Mouse (Mus musculus): ENCODE measurements around the gene Rorc. TPM values are rescaled to one million over a fixed set of nuclear protein-coding genes. Genes with fewer than 3 reads are reported as not detected.

Gene Rorc
- polyA plus RNA-seq, 1 experiment from 2014 or later, result 6.1 TPM

GRCm38 (mm10) chr3:94360812-94361211 is 11.8 kb upstream of the Rorc start:
- Histone ChIP-seq H3K27me3 (ENCODE audit: control insufficient read depth, insufficient read depth, low read length) (peaks cover 24% of the 10 kb centered on the region), H3K4me1 (ENCODE audit: control insufficient read depth, insufficient read depth, low read length) (no peaks in the 10 kb centered on the region), H3K36me3 (ENCODE audit: control insufficient read depth, insufficient read depth, low read length) (no peaks in the 10 kb centered on the region), H3K27ac (ENCODE audit: low read depth, low read length) (no peak overlapping the region), H3K9ac (ENCODE audit: low read depth, low read length) (no peak overlapping the region), H3K4me3 (ENCODE audit: low read length) (no peak overlapping the region), H3K4me2 (replicated peaks; ENCODE audit: low read depth, low read length) (no peak overlapping the region), H3K9me3 (ENCODE audit: control insufficient read depth, low read length) (no peaks in the 10 kb centered on the region)
- ATAC-seq (ENCODE audit: low FRiP score, low TSS enrichment), result no peak
- 0% methylated on average over 1 of the region's 1 CpGs for WGBS

- Histone ChIP-seq H3K4me3 (ENCODE audit: low read length) (peak within 1 kb of the TSS; percentile 57), H3K4me2 (replicated peaks; ENCODE audit: low read depth, low read length) (peak within 1 kb of the TSS; percentile 94), H3K27me3 (ENCODE audit: control insufficient read depth, insufficient read depth, low read length) (peaks cover 24% of the 10 kb centered on the region), H3K9me3 (ENCODE audit: control insufficient read depth, low read length) (no peaks in the 10 kb centered on the region), H3K9ac (ENCODE audit: low read depth, low read length) (peak within 1 kb of the TSS; percentile 74), H3K36me3 (ENCODE audit: control insufficient read depth, insufficient read depth, low read length) (no peaks in the 10 kb centered on the region), H3K4me1 (ENCODE audit: control insufficient read depth, insufficient read depth, low read length) (no peaks in the 10 kb centered on the region), H3K27ac (ENCODE audit: low read depth, low read length) (no peak within 1 kb of the TSS)
- ATAC-seq (ENCODE audit: low FRiP score, low TSS enrichment), result no peak
- WGBS, result 66% methylated on average over 7 of the region's 7 CpGs
Measured at GRCm38 (mm10) chr3:94362138-94362537, 10.5 kb upstream of the Rorc start, which contains the start of gene C2cd4d. Gene C2cd4d (plus strand): TSS chr3:94362438.

GRCm38 (mm10) chr3:94363291-94364153 is 9.1 kb upstream of the Rorc start:
- WGBS, result 6% methylated on average over 94 of the region's 97 CpGs
- Histone ChIP-seq H3K4me2 (replicated peaks; ENCODE audit: low read depth, low read length) (peak overlapping the region; percentile 94), H3K9ac (ENCODE audit: low read depth, low read length) (peak overlapping the region; percentile 74), H3K27ac (ENCODE audit: low read depth, low read length) (no peak overlapping the region), H3K27me3 (ENCODE audit: control insufficient read depth, insufficient read depth, low read length) (peaks cover 24% of the 10 kb centered on the region), H3K36me3 (ENCODE audit: control insufficient read depth, insufficient read depth, low read length) (no peaks in the 10 kb centered on the region), H3K4me3 (ENCODE audit: low read length) (peak overlapping the region; percentile 57), H3K9me3 (ENCODE audit: control insufficient read depth, low read length) (no peaks in the 10 kb centered on the region), H3K4me1 (ENCODE audit: control insufficient read depth, insufficient read depth, low read length) (no peaks in the 10 kb centered on the region)
- peak; percentile 70 for ATAC-seq (ENCODE audit: low FRiP score, low TSS enrichment)

DNA sequence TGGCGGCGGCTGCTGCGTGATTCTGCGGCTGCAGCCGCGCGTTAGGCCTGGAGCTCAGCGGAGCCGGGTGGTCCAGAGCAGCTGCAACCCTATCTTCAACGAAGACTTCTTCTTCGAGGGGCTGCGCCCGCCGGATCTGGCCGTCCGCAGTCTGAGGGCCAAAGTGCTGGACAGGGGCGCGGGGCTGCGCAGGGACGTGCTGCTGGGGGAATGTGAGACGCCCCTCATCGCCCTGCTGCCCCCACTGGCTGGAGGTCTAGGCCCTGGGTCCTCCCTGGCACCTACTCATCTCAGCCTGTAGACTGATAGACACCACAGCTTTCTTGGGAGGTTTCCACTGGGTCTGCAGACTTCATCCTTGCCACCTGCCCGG is 8.5 kb upstream of the Rorc start:
- Histone ChIP-seq H3K4me2 (replicated peaks; ENCODE audit: low read depth, low read length) (peak overlapping the region; percentile 94), H3K4me3 (ENCODE audit: low read length) (peak overlapping the region; percentile 57), H3K27ac (ENCODE audit: low read depth, low read length) (no peak overlapping the region), H3K36me3 (ENCODE audit: control insufficient read depth, insufficient read depth, low read length) (no peaks in the 10 kb centered on the region), H3K9me3 (ENCODE audit: control insufficient read depth, low read length) (no peaks in the 10 kb centered on the region), H3K27me3 (ENCODE audit: control insufficient read depth, insufficient read depth, low read length) (peaks cover 24% of the 10 kb centered on the region), H3K9ac (ENCODE audit: low read depth, low read length) (peak overlapping the region; percentile 74), H3K4me1 (ENCODE audit: control insufficient read depth, insufficient read depth, low read length) (no peaks in the 10 kb centered on the region)
- WGBS, result 5% methylated on average over 18 of the region's 23 CpGs
- ATAC-seq (ENCODE audit: low FRiP score, low TSS enrichment), result peak; percentile 47

DNA sequence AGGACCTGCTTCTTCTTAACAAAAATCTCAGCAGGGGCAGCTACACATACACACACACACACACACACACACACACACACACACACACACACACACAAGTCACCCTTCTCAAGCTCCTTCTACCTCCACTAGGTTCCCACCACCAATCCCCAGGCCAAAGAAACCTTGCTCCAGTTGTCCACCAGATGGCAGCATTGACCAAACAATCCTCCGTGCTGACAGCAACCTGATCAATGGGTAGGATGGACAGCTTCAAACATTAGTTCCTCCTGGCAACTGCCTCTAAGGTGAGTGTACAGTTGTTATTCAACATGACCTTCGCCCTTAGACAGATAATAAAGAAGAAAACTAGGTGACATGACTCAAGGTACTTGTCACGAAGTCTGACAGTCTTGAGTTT is 5.8 kb upstream of the Rorc start:
- Histone ChIP-seq H3K27ac (ENCODE audit: low read depth, low read length) (no peak overlapping the region), H3K4me2 (replicated peaks; ENCODE audit: low read depth, low read length) (no peak overlapping the region), H3K9ac (ENCODE audit: low read depth, low read length) (no peak overlapping the region), H3K36me3 (ENCODE audit: control insufficient read depth, insufficient read depth, low read length) (no peaks in the 10 kb centered on the region), H3K9me3 (ENCODE audit: control insufficient read depth, low read length) (no peaks in the 10 kb centered on the region), H3K27me3 (ENCODE audit: control insufficient read depth, insufficient read depth, low read length) (peaks cover 24% of the 10 kb centered on the region), H3K4me1 (ENCODE audit: control insufficient read depth, insufficient read depth, low read length) (no peaks in the 10 kb centered on the region; the same call in 1 of the 2 replicates), H3K4me3 (ENCODE audit: low read length) (no peak overlapping the region)
- WGBS, result 9% methylated on average over 3 of the region's 3 CpGs
- ATAC-seq (ENCODE audit: low FRiP score, low TSS enrichment), result no peak

- WGBS, result 77% methylated on average over 6 of the region's 6 CpGs
- Histone ChIP-seq H3K27ac (ENCODE audit: low read depth, low read length) (no peak overlapping the region), H3K4me1 (ENCODE audit: control insufficient read depth, insufficient read depth, low read length) (no peaks in the 10 kb centered on the region; the same call in 1 of the 2 replicates), H3K36me3 (ENCODE audit: control insufficient read depth, insufficient read depth, low read length) (no peaks in the 10 kb centered on the region), H3K9ac (ENCODE audit: low read depth, low read length) (no peak overlapping the region), H3K4me2 (replicated peaks; ENCODE audit: low read depth, low read length) (no peak overlapping the region), H3K9me3 (ENCODE audit: control insufficient read depth, low read length) (no peaks in the 10 kb centered on the region), H3K4me3 (ENCODE audit: low read length) (no peak overlapping the region), H3K27me3 (ENCODE audit: control insufficient read depth, insufficient read depth, low read length) (peaks cover 19% of the 10 kb centered on the region)
- ATAC-seq (ENCODE audit: low FRiP score, low TSS enrichment), result no peak
Measured at GRCm38 (mm10) chr3:94367511-94367910, 5.1 kb upstream of the Rorc start.

DNA sequence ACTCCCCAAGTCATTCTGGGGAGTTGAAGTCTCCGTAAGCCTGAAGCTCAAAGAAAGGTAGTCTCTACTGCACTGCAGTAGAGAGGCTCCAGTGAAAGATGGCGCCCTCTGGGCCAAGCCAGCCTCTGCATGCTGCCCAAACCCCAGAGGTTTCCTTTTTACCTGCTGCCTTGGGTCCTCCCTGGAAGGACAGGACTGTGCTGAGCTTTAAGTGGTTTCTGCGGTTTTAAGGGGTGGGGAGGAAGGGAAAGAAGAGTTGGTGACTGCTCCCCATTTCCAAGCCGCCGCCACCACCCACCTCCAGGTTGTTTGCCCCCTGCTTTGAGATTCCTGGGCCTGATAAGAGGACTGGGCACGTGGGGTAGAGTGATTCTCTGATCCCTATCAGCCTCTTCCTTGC is 4.0 kb upstream of the Rorc start:
- H3K9me3 ChIP-seq (ENCODE audit: control insufficient read depth, low read length), result no peaks in the 10 kb centered on the region
- 67% methylated on average over 6 of the region's 6 CpGs for WGBS
- ATAC-seq (ENCODE audit: low FRiP score, low TSS enrichment), result no peak

DNA sequence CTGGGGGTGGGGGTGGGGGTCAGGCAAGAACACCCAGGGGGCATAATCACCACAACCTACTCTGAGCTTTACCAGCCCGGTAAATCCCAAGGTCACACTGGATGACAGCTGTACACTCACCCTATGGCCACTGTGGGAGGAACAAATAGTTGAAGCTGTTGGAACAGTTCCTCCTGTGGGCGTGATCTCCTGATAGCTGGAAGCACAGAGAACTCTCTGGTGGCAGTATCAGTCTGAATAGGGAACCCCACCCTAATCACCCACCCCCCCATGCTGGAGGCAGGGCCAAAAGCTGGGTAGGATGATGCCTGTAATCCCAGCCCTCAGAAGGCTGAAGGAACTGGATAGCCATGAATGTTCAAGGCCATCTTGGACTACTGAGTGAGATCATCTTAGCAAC is 2.9 kb upstream of the Rorc start:
- no peak for ATAC-seq (ENCODE audit: low FRiP score, low TSS enrichment)
- WGBS, result 56% methylated on average over 2 of the region's 2 CpGs
- Histone ChIP-seq H3K36me3 (ENCODE audit: control insufficient read depth, insufficient read depth, low read length) (no peaks in the 10 kb centered on the region), H3K9me3 (ENCODE audit: control insufficient read depth, low read length) (no peaks in the 10 kb centered on the region), H3K27me3 (ENCODE audit: control insufficient read depth, insufficient read depth, low read length) (0 out of 2 replicates have a peak, but pooled peaks cover 5% of the 10 kb centered on the region), H3K4me3 (ENCODE audit: low read length) (no peak overlapping the region), H3K27ac (ENCODE audit: low read depth, low read length) (no peak overlapping the region), H3K4me1 (ENCODE audit: control insufficient read depth, insufficient read depth, low read length) (peaks cover 7% of the 10 kb centered on the region), H3K9ac (ENCODE audit: low read depth, low read length) (no peak overlapping the region), H3K4me2 (replicated peaks; ENCODE audit: low read depth, low read length) (no peak overlapping the region)

More for the DNA sequence above, 4.0 kb upstream of the Rorc start:
- no peak overlapping the region for H3K4me3 ChIP-seq (ENCODE audit: low read length)
- H3K4me2 ChIP-seq (replicated peaks; ENCODE audit: low read depth, low read length), result no peak overlapping the region
- H3K27me3 ChIP-seq (ENCODE audit: control insufficient read depth, insufficient read depth, low read length), result peaks cover 14% of the 10 kb centered on the region
- no peaks in the 10 kb centered on the region for H3K36me3 ChIP-seq (ENCODE audit: control insufficient read depth, insufficient read depth, low read length)
- H3K27ac ChIP-seq (ENCODE audit: low read depth, low read length), result no peak overlapping the region
- no peak overlapping the region for H3K9ac ChIP-seq (ENCODE audit: low read depth, low read length)
- H3K4me1 ChIP-seq (ENCODE audit: control insufficient read depth, insufficient read depth, low read length), result peaks cover 4% of the 10 kb centered on the region; the same call in 1 of the 2 replicates

DNA sequence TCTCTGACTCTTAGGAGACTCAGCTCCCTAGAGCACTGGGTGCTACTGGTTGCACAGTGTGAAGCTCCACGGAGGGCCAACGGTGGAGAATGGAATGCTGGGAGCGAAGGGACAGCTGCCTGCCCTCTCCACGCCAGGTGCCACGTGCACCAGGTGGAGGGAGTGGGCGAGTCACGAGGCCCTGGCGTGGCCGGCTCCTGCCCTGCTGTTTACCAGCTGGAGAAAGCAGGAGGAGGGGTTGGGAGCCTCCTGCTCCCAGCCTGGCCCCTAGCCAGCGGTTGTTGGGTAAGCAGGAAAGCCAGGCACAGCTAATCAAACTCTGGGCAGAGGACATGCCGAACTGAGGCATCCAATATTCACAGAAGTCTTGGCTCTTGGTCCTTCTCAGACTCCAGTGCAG is 957 bp upstream of the Rorc start:
- H3K4me1 ChIP-seq (ENCODE audit: control insufficient read depth, insufficient read depth, low read length), result peaks cover 7% of the 10 kb centered on the region
- no peak overlapping the region for H3K27ac ChIP-seq (ENCODE audit: low read depth, low read length)
- peak overlapping the region; percentile 28 for H3K4me2 ChIP-seq (replicated peaks; ENCODE audit: low read depth, low read length)
- peak overlapping the region; percentile 0; the same call in 1 of the 2 replicates for H3K4me3 ChIP-seq (ENCODE audit: low read length)
- H3K27me3 ChIP-seq (ENCODE audit: control insufficient read depth, insufficient read depth, low read length), result 0 out of 2 replicates have a peak, but pooled peaks cover 2% of the 10 kb centered on the region
- no peaks in the 10 kb centered on the region for H3K9me3 ChIP-seq (ENCODE audit: control insufficient read depth, low read length)
- no peaks in the 10 kb centered on the region for H3K36me3 ChIP-seq (ENCODE audit: control insufficient read depth, insufficient read depth, low read length)
- peak; percentile 33; the same call in 1 of the 2 replicates for ATAC-seq (ENCODE audit: low FRiP score, low TSS enrichment)
- H3K9ac ChIP-seq (ENCODE audit: low read depth, low read length), result no peak overlapping the region
- 5% methylated on average over 11 of the region's 11 CpGs for WGBS
